Mouse (Mus musculus) layer of hippocampus, adult 2 months (tissue): ENCODE measurements around the gene Inpp5f. TPM values are rescaled to one million over a fixed set of nuclear protein-coding genes. Genes with fewer than 3 reads are reported as not detected.

Experiments used
- DNase-seq, 2 experiments: peaks; one replicate each; pipeline ENCODE4 v3.0.0; 2022; ENCODE audit warnings: low spot score in 2 of 2
- H3K27ac ChIP-seq: fragments of 200-600 bp; 2 replicates; pipeline ENCODE4 v1.8.1; 2022
- H3K4me3 ChIP-seq: fragments of 200-600 bp; 2 replicates; pipeline ENCODE4 v1.8.1; 2022; ENCODE audit warnings: mild to moderate bottlenecking
- CTCF ChIP-seq: fragments of 200-600 bp; conservative IDR thresholded peaks from 2 replicates; pipeline ENCODE4 v1.8.1; 2022; ENCODE audit warnings: antibody characterized with exemption, mild to moderate bottlenecking, moderate library complexity
- total RNA-seq, 2 experiments: library from RNA; stranded (reverse); gene quantifications; 2 replicates each; pipeline ENCODE4 v1.2.3; 2021

Inpp5f gene
- total RNA-seq, 2 experiments from 2014 or later, result 108 to 111 TPM

- no peak for DNase-seq
- no peak for TF ChIP-seq CTCF
- peak overlapping the region; percentile 70 for H3K4me3 ChIP-seq
- peak overlapping the region; percentile 82 for H3K27ac ChIP-seq
Measured at GRCm38 (mm10) chr7:128610490-128610889, 638 bp upstream of the Inpp5f start.

GRCm38 (mm10) chr7:128611799-128612411 is 777 bp downstream of the Inpp5f start:
- no peak for TF ChIP-seq CTCF
- Histone ChIP-seq H3K4me3 (peak overlapping the region; percentile 70), H3K27ac (peak overlapping the region; percentile 95)
- DNase-seq, result no peak

GRCm38 (mm10) chr7:128612521-128613181 is 1.5 kb downstream of the Inpp5f start:
- no peak for TF ChIP-seq CTCF
- H3K4me3 ChIP-seq, result peak overlapping the region; percentile 70

GRCm38 (mm10) chr7:128613578-128613977 is 2.5 kb downstream of the Inpp5f start:
- no peak for TF ChIP-seq CTCF
- H3K4me3 ChIP-seq, result no peak overlapping the region
- DNase-seq, result no peak
- no peak overlapping the region for H3K27ac ChIP-seq

More at GRCm38 (mm10) chr7:128612521-128613181, 1.5 kb downstream of the Inpp5f start:
- no peak for DNase-seq
- H3K27ac ChIP-seq, result peak overlapping the region; percentile 95; the same call in 1 of the 2 replicates

GRCm38 (mm10) chr7:128617587-128617986 is 6.5 kb downstream of the Inpp5f start:
- no peak for DNase-seq
- H3K27ac ChIP-seq, result peak overlapping the region; percentile 2; the same call in 1 of the 2 replicates
- no peak for TF ChIP-seq CTCF
- H3K4me3 ChIP-seq, result no peak overlapping the region

- H3K27ac ChIP-seq, result peak overlapping the region; percentile 66
- no peak overlapping the region for H3K4me3 ChIP-seq
- DNase-seq, result peak in 1 of 2 experiments; percentile 36
- peak; percentile 36 for TF ChIP-seq CTCF
Measured at GRCm38 (mm10) chr7:128620178-128620577, 9.1 kb downstream of the Inpp5f start.

GRCm38 (mm10) chr7:128622266-128622961 is 11.3 kb downstream of the Inpp5f start:
- Histone ChIP-seq H3K27ac (peak overlapping the region; percentile 90), H3K4me3 (peak overlapping the region; percentile 20; the same call in 1 of the 2 replicates)
- TF ChIP-seq CTCF, result no peak
- DNase-seq, result peak; percentile 37 to 71

- no peak for TF ChIP-seq CTCF
Measured at GRCm38 (mm10) chr7:128622994-128623393, 11.9 kb downstream of the Inpp5f start.

GRCm38 (mm10) chr7:128625382-128625781 is 14.3 kb downstream of the Inpp5f start:
- Histone ChIP-seq H3K4me3 (no peak overlapping the region), H3K27ac (peak overlapping the region; percentile 90; the same call in 1 of the 2 replicates)
- no peak for TF ChIP-seq CTCF
- DNase-seq, result no peak

More at GRCm38 (mm10) chr7:128622994-128623393, 11.9 kb downstream of the Inpp5f start:
- DNase-seq, result no peak
- peak overlapping the region; percentile 90 for H3K27ac ChIP-seq
- H3K4me3 ChIP-seq, result peak overlapping the region; percentile 20; the same call in 1 of the 2 replicates

GRCm38 (mm10) chr7:128626601-128627000 is 15.5 kb downstream of the Inpp5f start:
- no peak for TF ChIP-seq CTCF
- H3K27ac ChIP-seq, result peak overlapping the region; percentile 19; the same call in 1 of the 2 replicates
- DNase-seq, result no peak
- no peak overlapping the region for H3K4me3 ChIP-seq

- Histone ChIP-seq H3K27ac (peak overlapping the region; percentile 19; the same call in 1 of the 2 replicates), H3K4me3 (no peak overlapping the region)
- no peak for TF ChIP-seq CTCF
- DNase-seq, result no peak
Measured at GRCm38 (mm10) chr7:128627251-128627650, 16.1 kb downstream of the Inpp5f start.

GRCm38 (mm10) chr7:128627723-128628122 is 16.6 kb downstream of the Inpp5f start:
- Histone ChIP-seq H3K27ac (no peak overlapping the region; the same call in 1 of the 2 replicates), H3K4me3 (no peak overlapping the region)
- no peak for DNase-seq
- TF ChIP-seq CTCF, result no peak

- Histone ChIP-seq H3K4me3 (no peak overlapping the region), H3K27ac (no peak overlapping the region)
- TF ChIP-seq CTCF, result no peak
- no peak for DNase-seq
Measured at GRCm38 (mm10) chr7:128633156-128633555, 22.0 kb downstream of the Inpp5f start.
